16 mouse cellular contexts compared by ENCODE assay signal in genomic region chr2:135225604-135226025, GRCm38 (mm10).
DNase-seq lines count a peak whose midpoint lies in the region; ATAC-seq and TF ChIP-seq lines count a peak whose summit lies in the region.
"Had no signal": no experiment of that assay in that cellular context is flagged by ENCODE, and none has a peak within 500 bp of the region (broad histone marks: within the 10 kb centered on the region; RNA-seq: fewer than 3 reads in every experiment).

No protein-coding gene starts in this region.

- H3K9me3 ChIP-seq in kidney, embryonic 14.5 days (ENCODE audit: control insufficient read depth, low read length): no peaks in the 10 kb centered on the region
- H3K9me3 ChIP-seq in stomach, postnatal 0 days (ENCODE audit: control insufficient read depth, low read length): no peaks in the 10 kb centered on the region
- H3K9me3 ChIP-seq: limb, embryonic 13.5 days; neural tube, embryonic 12.5 days had no signal

- no peak for ATAC-seq in kidney, embryonic 14.5 days (ENCODE audit: low FRiP score, low TSS enrichment)
- no peak for ATAC-seq in stomach, postnatal 0 days (ENCODE audit: low FRiP score, low TSS enrichment)
- ATAC-seq in megakaryocyte-erythroid progenitor cell, adult 5-6 weeks (replicated peaks; ENCODE audit: low FRiP score, low TSS enrichment, poor library complexity, severe bottlenecking): no peak
- ATAC-seq: hindbrain, postnatal 0 days; midbrain, embryonic 16.5 days had no signal

- 61% methylated on average over 3 of the region's 3 CpGs for WGBS in kidney, embryonic 14.5 days
- WGBS in lung, adult 2 months: 24% methylated on average over 3 of the region's 3 CpGs
- 30% methylated on average over 3 of the region's 3 CpGs for WGBS in stomach, postnatal 0 days

- H3K36me3 ChIP-seq in kidney, embryonic 14.5 days (ENCODE audit: control insufficient read depth, insufficient read depth, low read length): no peaks in the 10 kb centered on the region
- H3K36me3 ChIP-seq in stomach, postnatal 0 days (ENCODE audit: control insufficient read depth, insufficient read depth, low read length): no peaks in the 10 kb centered on the region
- H3K36me3 ChIP-seq: limb, embryonic 13.5 days; neural tube, embryonic 12.5 days had no signal

- DNase-seq in adrenal gland, adult 2 months: peak; percentile 26
- DNase-seq in adrenal gland, postnatal 14 days: no peak
- peak; percentile 25 to 38 for DNase-seq in kidney, adult 8-10 months
- peak; percentile 13 for DNase-seq in lung, adult 2 months
- DNase-seq in stomach, postnatal 0 days (ENCODE audit: low spot score): no peak
- DNase-seq in spleen, adult 12 weeks (ENCODE audit: low spot score): no peak
- DNase-seq: adrenal gland, adult 8-10 months; retina, postnatal 1 day; spleen, adult 18-20 months had no signal

- TF ChIP-seq POLR2A in lung, adult 2 months (IDR thresholded peaks at IDR 0.05; ENCODE audit: borderline replicate concordance, extremely low read depth, low read depth, low read length): no peak

- no peak for TF ChIP-seq EP300 in stomach, postnatal 0 days (optimal IDR thresholded peaks at IDR 0.05)

- no peak overlapping the region for H3K27ac ChIP-seq in kidney, embryonic 14.5 days (ENCODE audit: low read depth, low read length)
- no peak overlapping the region for H3K27ac ChIP-seq in stomach, postnatal 0 days (replicated peaks)
- H3K27ac ChIP-seq: hindbrain, postnatal 0 days; limb, embryonic 13.5 days; neural tube, embryonic 12.5 days had no signal

- no peak overlapping the region for H3K4me3 ChIP-seq in kidney, embryonic 14.5 days (ENCODE audit: low read length)
- H3K4me3 ChIP-seq in lung, adult 2 months (replicated peaks; ENCODE audit: extremely low read depth, low read depth, low read length): no peak overlapping the region
- H3K4me3 ChIP-seq in stomach, postnatal 0 days (ENCODE audit: low read depth, low read length): no peak overlapping the region
- H3K4me3 ChIP-seq: erythroblast, embryonic 14.5 days; limb, embryonic 13.5 days; neural tube, embryonic 12.5 days had no signal

- no peaks in the 10 kb centered on the region for H3K4me1 ChIP-seq in kidney, embryonic 14.5 days (ENCODE audit: control insufficient read depth, insufficient read depth, low read length)
- peaks cover 11% of the 10 kb centered on the region for H3K4me1 ChIP-seq in lung, adult 2 months (ENCODE audit: control insufficient read depth, insufficient read depth, low read length)
- H3K4me1 ChIP-seq in stomach, postnatal 0 days (replicated peaks; ENCODE audit: control insufficient read depth, insufficient read depth): no peaks in the 10 kb centered on the region
- H3K4me1 ChIP-seq: limb, embryonic 13.5 days; neural tube, embryonic 12.5 days had no signal

- H3K9ac ChIP-seq in kidney, embryonic 14.5 days (ENCODE audit: low read depth, low read length): no peak overlapping the region
- no peak overlapping the region for H3K9ac ChIP-seq in stomach, postnatal 0 days (ENCODE audit: low read length)
- H3K9ac ChIP-seq: limb, embryonic 13.5 days; neural tube, embryonic 12.5 days had no signal

- no peaks in the 10 kb centered on the region for H3K27me3 ChIP-seq in kidney, embryonic 14.5 days (ENCODE audit: control insufficient read depth, insufficient read depth, low read length)
- no peaks in the 10 kb centered on the region for H3K27me3 ChIP-seq in stomach, postnatal 0 days (ENCODE audit: control insufficient read depth, insufficient read depth, low read length)
- H3K27me3 ChIP-seq: limb, embryonic 13.5 days; neural tube, embryonic 12.5 days had no signal

- no peak overlapping the region for H3K4me2 ChIP-seq in kidney, embryonic 14.5 days (replicated peaks; ENCODE audit: low read depth, low read length)
- H3K4me2 ChIP-seq in stomach, postnatal 0 days (replicated peaks; ENCODE audit: low read depth): no peak overlapping the region
- H3K4me2 ChIP-seq: limb, embryonic 13.5 days; neural tube, embryonic 12.5 days had no signal

- TF ChIP-seq CTCF in lung, adult 2 months (IDR thresholded peaks at IDR 0.05; ENCODE audit: insufficient read depth, low read length): no peak
- peak; percentile 40 for TF ChIP-seq CTCF in stomach, postnatal 0 days (IDR thresholded peaks at IDR 0.05; ENCODE audit: low read depth)

Comparison
In these comparisons a context has a peak if more than half of its experiments do, and no peak if none do; other contexts are left out.
1. DNase-seq: peak in adrenal gland, adult 2 months (single experiment), kidney, adult 8-10 months (2 of 2) and lung, adult 2 months (single experiment); none in adrenal gland, postnatal 14 days (single experiment), stomach, postnatal 0 days (single experiment) and spleen, adult 12 weeks (single experiment).